Mouse (Mus musculus) heart, adult 2 months (tissue): ENCODE measurements around the gene Tex33. TPM values are rescaled to one million over a fixed set of nuclear protein-coding genes. Genes with fewer than 3 reads are reported as not detected.
"Not testable (repeated sequence)": the region's sequence is repeated elsewhere in the genome, so short reads cannot be mapped to it uniquely, and the experiment has no call there.

Source experiments
- DNase-seq, 2 experiments: peaks; one replicate each; pipeline ENCODE4 v3.0.0; 2021
- H3K27ac ChIP-seq: fragments of 200-600 bp; 2 replicates; pipeline ENCODE4 v1.8.1; 2022
- H3K27me3 ChIP-seq: fragments of 200-500 bp; 2 replicates; pipeline ENCODE4 v1.6.1; 2012; ENCODE audit warnings: mild to moderate bottlenecking, low read length, inconsistent platforms, mixed read lengths; ENCODE audit not compliant: control insufficient read depth, insufficient read depth
- H3K36me3 ChIP-seq: fragments of 200-500 bp; 2 replicates; pipeline ENCODE4 v1.6.1; 2012; ENCODE audit warnings: low read length, inconsistent platforms; ENCODE audit not compliant: control insufficient read depth, insufficient read depth
- H3K4me1 ChIP-seq: fragments of 200-500 bp; 2 replicates; pipeline ENCODE4 v1.6.1; 2011; ENCODE audit warnings: low read length; ENCODE audit not compliant: control insufficient read depth, insufficient read depth
- H3K4me3 ChIP-seq: fragments of 200-600 bp; 2 replicates; pipeline ENCODE4 v1.8.1; 2022
- H3K79me2 ChIP-seq: fragments of 200-500 bp; replicated peaks from 2 replicates; pipeline ENCODE4 v1.6.1; 2012; ENCODE audit warnings: mild to moderate bottlenecking, inconsistent platforms, low read length, moderate library complexity, mixed read lengths; ENCODE audit not compliant: control insufficient read depth, insufficient read depth
- H3K9ac ChIP-seq: fragments of 200-500 bp; 2 replicates; pipeline ENCODE4 v1.6.1; 2012; ENCODE audit warnings: low read depth, mild to moderate bottlenecking, control low read depth, inconsistent platforms, low read length, mixed read lengths
- CTCF ChIP-seq: fragments of 200-600 bp; IDR thresholded peaks from 2 replicates; pipeline ENCODE4 v1.8.1; 2022; ENCODE audit warnings: antibody characterized with exemption, mild to moderate bottlenecking, moderate library complexity
- EP300 ChIP-seq: fragments of 200-500 bp; IDR thresholded peaks from 2 replicates; pipeline ENCODE4 v1.6.1; 2011; ENCODE audit warnings: low read depth, low read length, control low read depth; ENCODE audit not compliant: insufficient read depth
- POLR2A ChIP-seq: fragments of 200-500 bp; IDR thresholded peaks from 2 replicates; pipeline ENCODE4 v1.6.1; 2011; ENCODE audit warnings: mild to moderate bottlenecking, low read depth, low read length, control low read depth; ENCODE audit not compliant: insufficient read depth
- WGBS: fragments of 180-500 bp; shearing (Covaris S2); methylation state at CpG from one replicate; pipeline ENCODE4 v1.1.7; 2018; 5-methylcytosine and 5-hydroxymethylcytosine counted together
- intact Hi-C: fragments of 180-260 bp; cut with DNase I; formaldehyde crosslinking; loops from one replicate; pipeline ENCODE4 v1.15.1; 2025
- polyA plus RNA-seq: library from polyadenylated mRNA; depleted of rRNA; stranded (reverse); fragments of >200 nt; gene quantifications from 2 replicates; pipeline ENCODE4 v1.2.3, GENCODE M21; 2012
- total RNA-seq, 2 experiments: library from RNA; stranded (reverse); gene quantifications; 2 replicates each; pipeline ENCODE4 v1.2.3; 2021

The Tex33 gene
- total and polyA plus RNA-seq, 3 experiments, result 0.43 TPM; not detected in 2

DNA sequence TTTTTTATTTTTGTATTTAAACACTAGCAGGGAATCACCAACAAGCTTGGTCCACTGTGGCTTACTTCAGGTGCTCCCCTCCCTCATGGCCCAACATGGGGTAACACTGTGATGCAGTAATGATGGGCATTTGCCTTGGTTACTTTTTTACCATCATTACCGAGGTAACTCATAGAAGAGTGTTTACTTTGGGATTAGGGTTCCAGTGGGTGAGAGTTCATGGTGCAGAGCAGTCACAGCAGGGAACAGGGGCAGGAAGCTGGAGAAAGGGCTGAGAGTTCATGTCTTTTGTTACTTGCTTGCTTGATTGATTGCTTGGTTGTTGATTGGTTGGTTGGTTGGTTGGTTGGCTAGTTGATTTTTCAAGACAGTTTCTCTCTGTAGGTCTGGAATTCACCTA is 52.0 kb downstream of the Tex33 start:
- no peaks in the 10 kb centered on the region for H3K36me3 ChIP-seq
- H3K9ac ChIP-seq, result no peak overlapping the region
- H3K27me3 ChIP-seq, result no peaks in the 10 kb centered on the region
- TF ChIP-seq CTCF (no peak), POLR2A (no peak), EP300 (no peak)
- no peak overlapping the region for H3K4me3 ChIP-seq
- H3K27ac ChIP-seq, result no peak overlapping the region
- no peak for DNase-seq
- no peaks in the 10 kb centered on the region for H3K79me2 ChIP-seq
- H3K4me1 ChIP-seq, result peaks cover 12% of the 10 kb centered on the region
- intact Hi-C loops, result no loop called here
- WGBS, result 25% methylated on average over 1 of the region's 1 CpGs

DNA sequence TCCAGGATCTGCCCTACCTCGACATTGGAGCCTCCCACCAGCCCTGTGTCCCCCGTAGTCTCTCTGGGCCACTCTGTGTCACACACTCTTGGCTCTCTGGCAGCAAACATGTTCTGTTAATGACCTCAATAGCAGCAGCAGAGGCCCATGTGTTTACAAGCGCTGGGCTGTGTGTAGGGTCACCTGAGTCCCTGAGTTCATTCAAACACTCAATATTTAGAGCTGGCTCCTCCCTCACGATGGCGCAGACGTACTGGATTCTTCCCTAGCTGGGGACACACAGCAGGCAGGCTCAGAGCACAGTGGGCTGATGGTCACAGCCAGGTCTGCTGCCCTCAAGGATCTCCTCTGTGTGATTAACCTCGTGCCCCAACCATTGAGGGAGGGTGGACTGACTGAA is 54.8 kb downstream of the Tex33 start:
- DNase-seq, H3K9ac ChIP-seq, H3K79me2 ChIP-seq, H3K4me3 ChIP-seq, H3K36me3 ChIP-seq, H3K27me3 ChIP-seq: not testable (repeated sequence)
- 74% methylated on average over 6 of the region's 7 CpGs for WGBS
- Histone ChIP-seq H3K27ac (peak overlapping the region; percentile 72; the same call in 1 of the 2 replicates), H3K4me1 (peaks cover 13% of the 10 kb centered on the region)
- intact Hi-C loops, result loop anchor here (2.0 kb wide), 1 partner anchor 162 kb away; no protein-coding TSS in a partner anchor

DNA sequence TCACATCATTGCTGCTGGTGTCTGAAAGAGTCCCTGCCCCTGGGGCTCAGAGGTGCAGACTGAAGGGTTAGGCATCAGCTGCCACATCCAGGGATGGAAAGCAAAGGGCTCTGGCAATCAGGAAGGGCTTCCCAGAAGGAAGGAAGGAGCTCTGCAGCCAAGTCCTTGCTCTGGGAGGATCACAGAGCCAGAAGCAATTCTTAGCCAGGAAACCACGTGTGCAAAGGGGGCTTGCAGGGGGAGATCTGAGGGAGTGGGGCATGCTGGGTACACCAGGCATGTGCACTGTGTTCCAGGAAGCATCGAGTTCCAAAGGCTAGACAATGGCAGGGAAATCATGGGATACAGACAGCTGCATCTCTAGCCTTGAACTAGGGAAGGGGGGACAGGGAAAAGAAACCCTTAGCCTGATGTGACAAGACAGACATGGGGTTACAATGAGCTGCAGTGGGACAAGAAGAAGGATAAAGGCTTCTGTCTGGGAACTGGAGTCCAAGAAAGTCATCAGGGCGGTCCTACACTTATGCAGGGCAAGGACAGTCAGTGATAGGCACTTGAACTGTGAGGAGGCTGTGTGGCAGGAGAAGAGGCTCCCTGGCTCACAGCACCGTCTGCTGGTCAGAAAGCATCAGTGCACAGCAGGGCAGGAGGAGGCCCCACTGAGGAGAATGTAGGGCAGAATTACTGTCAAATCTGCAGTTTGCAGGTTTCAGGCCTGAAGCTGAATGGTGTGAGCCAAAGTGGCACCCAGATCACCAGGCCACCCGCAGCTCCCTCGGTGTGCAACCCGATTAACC is 55.9 kb downstream of the Tex33 start:
- Histone ChIP-seq H3K27ac (peak overlapping the region; percentile 72), H3K4me1 (peaks cover 13% of the 10 kb centered on the region)
- not testable (repeated sequence) for H3K4me3 ChIP-seq, H3K9ac ChIP-seq, H3K36me3 ChIP-seq, H3K27me3 ChIP-seq, H3K79me2 ChIP-seq
- TF ChIP-seq CTCF (peak; percentile 96), EP300 (peak; percentile 57; the same call in 1 of the 2 replicates)
- DNase-seq, result peak; percentile 67 to 72
- intact Hi-C loops, result loop anchor here (2.0 kb wide), 2 partner anchors 19 to 161 kb away; no protein-coding TSS in a partner anchor
- 11% methylated on average over 7 of the region's 7 CpGs for WGBS

DNA sequence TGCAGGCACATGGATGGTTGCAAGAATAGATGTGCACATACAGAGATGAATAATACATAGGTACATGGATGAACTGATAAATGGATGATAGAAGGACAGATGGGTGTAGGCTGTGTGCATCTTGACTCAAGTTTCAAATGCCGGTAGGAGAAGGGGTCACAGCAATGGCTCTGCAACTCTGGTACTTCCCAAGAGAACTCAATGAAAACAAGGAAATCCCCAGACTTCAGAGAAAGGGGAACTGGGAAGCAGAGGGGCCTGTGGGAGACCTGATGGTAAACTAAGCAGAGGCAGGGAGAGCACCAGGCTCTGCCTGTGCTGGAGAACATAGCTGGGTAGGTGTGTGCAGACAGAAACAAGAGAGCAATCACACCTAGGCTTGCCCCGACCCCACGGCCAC is 61.3 kb downstream of the Tex33 start:
- no peak overlapping the region for H3K27ac ChIP-seq
- DNase-seq, result no peak
- 74% methylated on average over 3 of the region's 3 CpGs for WGBS
- no peaks in the 10 kb centered on the region for H3K27me3 ChIP-seq
- no peaks in the 10 kb centered on the region for H3K36me3 ChIP-seq
- intact Hi-C loops, result no loop called here
- no peak overlapping the region for H3K4me3 ChIP-seq
- H3K4me1 ChIP-seq, result peaks cover 6% of the 10 kb centered on the region
- TF ChIP-seq EP300 (no peak), CTCF (no peak)
- no peaks in the 10 kb centered on the region for H3K79me2 ChIP-seq
- no peak overlapping the region for H3K9ac ChIP-seq

DNA sequence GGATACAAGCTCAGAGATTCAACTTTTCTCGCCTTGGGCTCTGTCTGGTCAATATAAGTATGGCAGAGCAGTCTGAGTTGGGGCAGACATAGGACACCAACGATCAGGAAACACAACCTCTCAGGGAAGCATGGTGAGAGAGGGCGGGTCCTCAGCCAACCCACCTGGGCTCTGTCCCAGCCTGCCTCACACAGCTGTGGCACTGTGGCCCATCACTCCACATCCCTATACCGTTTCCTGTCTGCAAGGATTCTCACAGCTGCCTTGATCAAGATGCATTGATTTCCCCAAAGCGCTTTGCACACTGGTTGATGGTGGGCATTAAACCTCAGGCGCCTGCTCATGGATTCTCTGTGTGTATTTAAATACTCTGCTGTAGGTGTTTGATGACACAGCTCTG is 62.7 kb downstream of the Tex33 start:
- Histone ChIP-seq H3K4me3 (no peak overlapping the region), H3K79me2 (no peaks in the 10 kb centered on the region), H3K27ac (no peak overlapping the region), H3K36me3 (no peaks in the 10 kb centered on the region), H3K27me3 (no peaks in the 10 kb centered on the region), H3K9ac (no peak overlapping the region), H3K4me1 (no peaks in the 10 kb centered on the region)
- intact Hi-C loops, result no loop called here
- TF ChIP-seq POLR2A (no peak), EP300 (no peak), CTCF (no peak)
- WGBS, result 75% methylated on average over 6 of the region's 6 CpGs
- no peak for DNase-seq

DNA sequence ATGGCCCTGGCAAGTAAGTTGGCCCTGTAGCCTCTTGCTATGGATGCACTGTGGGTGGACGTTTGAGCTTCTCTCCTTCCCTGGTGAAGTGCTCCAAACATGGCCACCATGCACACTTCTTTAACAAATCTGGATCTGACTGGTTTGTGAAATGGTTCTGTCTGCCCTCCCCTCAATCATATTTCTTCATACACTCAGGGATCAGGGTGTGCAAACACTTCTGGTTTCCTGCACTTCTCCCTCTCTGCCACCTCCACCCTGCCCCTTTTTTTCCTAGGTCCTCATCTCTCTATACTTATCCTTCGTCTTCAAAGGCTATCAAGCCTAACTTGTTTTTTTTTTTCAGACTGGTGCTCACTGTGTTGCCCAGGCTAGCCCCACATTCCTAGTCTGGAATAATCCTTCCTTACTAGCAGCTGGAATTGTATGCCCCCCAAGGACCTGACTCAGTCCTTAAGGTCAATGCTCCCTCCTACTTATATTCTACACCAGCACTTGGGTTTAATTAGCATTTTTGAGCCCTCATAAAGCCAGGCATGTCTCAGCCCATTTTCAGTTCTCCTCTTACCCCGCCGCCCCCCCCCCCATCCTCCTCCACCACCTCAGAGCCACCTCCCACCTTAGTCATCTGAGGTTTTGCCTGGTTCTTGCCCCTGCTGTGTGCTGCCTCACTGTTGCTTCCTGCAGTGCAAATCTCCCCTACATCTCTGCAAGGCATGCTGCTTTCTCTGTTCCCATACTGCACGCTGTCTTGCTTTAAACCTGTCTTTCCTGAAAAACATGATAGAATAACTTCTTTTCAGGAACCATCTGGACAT is 64.0 kb downstream of the Tex33 start:
- TF ChIP-seq POLR2A (no peak), EP300 (no peak), CTCF (no peak)
- no peak for DNase-seq
- no peaks in the 10 kb centered on the region for H3K4me1 ChIP-seq
- H3K79me2 ChIP-seq, result no peaks in the 10 kb centered on the region
- no peaks in the 10 kb centered on the region for H3K36me3 ChIP-seq
- no peak overlapping the region for H3K9ac ChIP-seq
- intact Hi-C loops, result no loop called here
- no peaks in the 10 kb centered on the region for H3K27me3 ChIP-seq
- WGBS, result 74% methylated on average over 5 of the region's 5 CpGs
- no peak overlapping the region for H3K27ac ChIP-seq
- no peak overlapping the region for H3K4me3 ChIP-seq
